Mouse (Mus musculus) activated CD4-positive, CD25-positive, alpha-beta regulatory T cell, adult 9 weeks (primary cell): Measurements from ENCODE around the gene Dio1. TPM values are rescaled to one million over a fixed set of nuclear protein-coding genes. Genes with fewer than 3 reads are reported as not detected.

Source experiments
- polyA plus RNA-seq: library from polyadenylated mRNA; unstranded; fragments of 100-300 nt; shearing (Covaris generic); gene quantifications from one replicate; pipeline ENCODE4 v1.2.1, GENCODE M21; 2017

The Dio1 gene
- polyA plus RNA-seq, result not detected

DNA sequence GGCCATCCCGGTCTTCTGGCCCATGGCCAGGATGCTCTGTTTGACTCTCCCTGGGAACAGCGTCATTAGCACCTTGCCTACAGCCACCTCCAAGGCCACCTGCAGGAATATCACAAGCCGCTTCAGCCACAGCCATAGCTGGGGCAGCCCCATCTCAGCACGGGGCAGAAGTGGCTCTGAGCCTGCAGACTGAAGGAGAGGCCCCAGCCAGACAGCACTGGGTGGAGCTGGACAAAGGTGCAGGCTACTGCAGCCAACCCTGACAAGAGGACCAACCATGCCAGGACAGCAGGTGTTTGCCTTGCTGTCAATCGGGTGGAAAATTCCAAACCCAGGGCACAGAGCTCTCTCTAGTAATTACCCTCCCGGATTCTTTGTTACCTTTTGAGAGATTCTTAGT lies at the start of gene Dio1:
TSS of gene Dio1 (minus strand) at position 204 of the 400 bp plus-strand sequence.

DNA sequence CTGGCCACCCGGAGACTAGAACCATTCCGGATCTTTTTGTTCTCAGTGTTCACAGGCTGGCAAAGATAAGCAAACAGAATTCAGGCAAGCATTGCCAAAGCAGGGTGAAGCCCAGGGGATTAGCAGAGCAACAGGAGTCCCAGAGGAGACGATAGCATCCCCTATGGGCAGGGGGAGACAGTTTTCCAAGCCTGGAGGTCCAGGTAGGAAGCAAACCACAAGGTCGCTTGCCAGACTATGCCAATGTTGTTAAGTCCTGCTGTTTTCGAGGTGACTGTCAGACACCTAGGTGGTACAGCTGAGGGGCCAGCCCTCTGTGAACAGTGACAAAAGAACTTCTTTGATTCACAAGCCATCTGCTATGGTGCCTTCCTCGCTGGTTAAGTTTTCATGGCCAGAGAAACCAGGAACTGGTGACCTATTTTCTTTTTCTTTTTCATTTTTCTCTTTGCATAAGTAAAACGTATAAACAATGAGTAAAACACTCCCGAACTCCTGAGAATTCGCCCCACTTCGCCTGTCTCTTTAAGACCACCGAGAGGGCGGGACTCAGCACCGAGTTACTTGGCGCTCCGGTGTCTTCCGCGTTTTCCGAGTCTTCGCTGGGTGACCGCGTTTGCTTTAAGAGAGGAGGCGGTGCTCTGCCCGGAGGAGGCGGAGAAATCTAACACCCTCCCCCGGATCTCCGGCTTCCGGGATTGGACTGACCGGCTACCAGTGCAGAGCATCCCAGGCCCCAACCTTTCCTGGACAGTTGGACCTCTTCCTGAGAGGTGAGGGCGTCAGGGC lies 6.9 kb upstream of the Dio1 start, which contains the start of gene Yipf1:
TSS of gene Yipf1 (plus strand) at position 674 of the 789 bp plus-strand sequence.

DNA sequence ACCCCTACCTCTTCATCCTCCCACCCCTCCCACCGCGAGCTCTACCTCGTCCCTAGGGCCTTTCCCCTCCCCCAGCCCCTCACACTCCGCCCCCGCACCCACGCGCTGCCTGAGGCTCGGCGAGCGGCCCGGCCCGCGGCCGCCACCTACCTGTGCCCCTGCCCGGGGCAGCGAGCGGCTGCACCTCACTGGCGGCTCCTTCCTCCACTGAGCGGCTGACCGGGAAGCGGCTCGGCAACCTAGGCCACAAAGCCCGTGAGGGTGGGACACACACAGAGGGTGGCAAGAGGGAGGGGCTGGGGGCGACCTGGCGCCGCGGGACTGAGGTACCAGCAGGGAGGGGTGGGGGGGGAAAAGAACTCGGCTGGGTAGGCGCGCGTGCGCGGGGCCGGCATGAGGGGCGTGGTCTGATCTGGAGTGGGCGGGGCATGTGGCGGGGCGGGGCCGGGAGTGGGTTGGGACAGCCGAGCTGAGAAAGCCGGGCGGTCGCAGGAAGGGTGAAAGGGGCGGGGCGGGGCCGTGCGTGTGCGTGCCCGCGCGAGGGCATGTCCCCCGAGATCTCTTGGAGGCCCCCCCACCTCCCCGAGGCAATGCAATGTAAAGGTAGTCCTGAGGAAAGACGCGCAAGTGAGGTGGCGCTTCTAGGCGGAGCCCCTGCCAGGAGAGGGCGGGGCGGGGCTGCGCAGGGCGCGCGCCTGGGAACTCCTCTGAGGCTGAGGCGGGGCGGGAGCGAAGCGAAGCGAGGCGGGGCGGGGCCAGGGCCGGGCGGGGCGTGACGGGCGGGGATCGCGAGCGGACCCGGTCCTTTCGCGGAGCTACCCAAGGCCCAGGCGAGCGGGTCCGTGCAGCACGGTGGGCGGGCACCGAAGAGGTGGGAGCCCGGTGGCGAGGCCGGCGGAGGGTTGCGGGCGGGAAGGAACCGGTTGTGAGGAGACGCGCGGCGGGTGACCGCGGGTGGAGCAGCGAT lies 53.6 kb downstream of the Dio1 start, which contains the start of the genes Lrrc42 and Hspb11:
TSS of gene Lrrc42 (minus strand) at position 408 of the 967 bp plus-strand sequence.
TSS of gene Hspb11 (plus strand) at position 469 of the 967 bp plus-strand sequence.

Other genes starting within 250 kb of the Dio1 start
- 72.2 TPM for gene Mrpl37, start 240.3 kb downstream of the Dio1 start, polyA plus RNA-seq
- 5.8 TPM for gene Cyb5rl, start 240.2 kb downstream of the Dio1 start, polyA plus RNA-seq
- not detected for gene Cdcp2, start 210.3 kb downstream of the Dio1 start, polyA plus RNA-seq
- gene Tmem59, start 128.8 kb downstream of the Dio1 start, polyA plus RNA-seq, result 447 TPM
- 19.0 TPM for gene Tceanc2, start 128.1 kb downstream of the Dio1 start, polyA plus RNA-seq
- gene Ldlrad1, start 98.0 kb downstream of the Dio1 start, polyA plus RNA-seq, result 0.26 TPM
- gene Lrrc42, start 53.6 kb downstream of the Dio1 start, polyA plus RNA-seq, result 31.7 TPM
- 28.2 TPM for gene Hspb11, start 53.6 kb downstream of the Dio1 start, polyA plus RNA-seq
- 119 TPM for gene Yipf1, start 7.2 kb upstream of the Dio1 start, polyA plus RNA-seq
- gene Ndc1, start 60.6 kb upstream of the Dio1 start, polyA plus RNA-seq, result 8.7 TPM
- gene Glis1, start 127.4 kb upstream of the Dio1 start, polyA plus RNA-seq, result 0.39 TPM